ENCODE assay signal across 8 mouse cellular contexts in the genomic region with DNA sequence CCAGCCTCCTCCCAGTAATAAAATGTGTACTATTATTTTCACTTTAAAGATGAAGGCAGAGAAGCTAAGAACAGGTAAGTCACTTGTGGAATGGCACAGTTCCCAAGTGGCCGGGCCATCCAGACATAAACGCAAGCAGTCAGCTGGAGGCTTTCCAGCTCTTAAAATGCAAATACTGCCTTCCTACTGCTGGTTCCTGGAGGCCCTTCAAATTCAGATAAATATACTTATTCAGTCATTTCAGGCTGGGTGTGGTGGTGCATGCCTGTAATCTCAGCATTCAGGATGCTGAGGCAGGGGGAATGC. TPM values are rescaled to one million over a fixed set of nuclear protein-coding genes. Genes with fewer than 3 reads are reported as not detected.
A peak's percentile ranks its signal among the peaks of the same experiment; 100 is the strongest.
DNase-seq lines count a peak whose midpoint lies in the region; ATAC-seq lines count a peak whose summit lies in the region.

No protein-coding gene starts in this region.

- ATAC-seq in embryonic facial prominence, embryonic 13.5 days (ENCODE audit: insufficient number of reproducible peaks, insufficient read depth, low FRiP score, low TSS enrichment, low read depth) = no peak
- ATAC-seq in kidney, embryonic 16.5 days (ENCODE audit: low FRiP score, low TSS enrichment) = no peak
- no peak for ATAC-seq in megakaryocyte progenitor cell, adult 5-6 weeks (replicated peaks; ENCODE audit: poor library complexity)

- peaks cover 19% of the 10 kb centered on the region for H3K4me1 ChIP-seq in embryonic facial prominence, embryonic 13.5 days
- peaks cover 25% of the 10 kb centered on the region for H3K4me1 ChIP-seq in kidney, embryonic 16.5 days (ENCODE audit: insufficient read depth, low read length)

- no peaks in the 10 kb centered on the region for H3K36me3 ChIP-seq in embryonic facial prominence, embryonic 13.5 days
- H3K36me3 ChIP-seq in kidney, embryonic 16.5 days (ENCODE audit: insufficient read depth, low read length) = no peaks in the 10 kb centered on the region

- peak overlapping the region; percentile 97 for H3K27ac ChIP-seq in embryonic facial prominence, embryonic 13.5 days
- H3K27ac ChIP-seq in kidney, embryonic 16.5 days (ENCODE audit: low read length) = peak overlapping the region; percentile 98

- WGBS in embryonic facial prominence, embryonic 13.5 days = 22% methylated on average over 2 of the region's 2 CpGs
- WGBS in kidney, embryonic 16.5 days = 35% methylated on average over 2 of the region's 2 CpGs

- peak overlapping the region; percentile 75 for H3K4me2 ChIP-seq in embryonic facial prominence, embryonic 13.5 days
- peak overlapping the region; percentile 69 for H3K4me2 ChIP-seq in kidney, embryonic 16.5 days (replicated peaks; ENCODE audit: low read depth, low read length)

- H3K9me3 ChIP-seq in embryonic facial prominence, embryonic 13.5 days = no peaks in the 10 kb centered on the region
- H3K9me3 ChIP-seq in kidney, embryonic 16.5 days (ENCODE audit: low read length) = no peaks in the 10 kb centered on the region

- no peak overlapping the region; the same call in 1 of the 2 replicates for H3K9ac ChIP-seq in embryonic facial prominence, embryonic 13.5 days
- H3K9ac ChIP-seq in kidney, embryonic 16.5 days (replicated peaks; ENCODE audit: low read length) = peak overlapping the region; percentile 81

- no peaks in the 10 kb centered on the region for H3K27me3 ChIP-seq in embryonic facial prominence, embryonic 13.5 days
- H3K27me3 ChIP-seq in kidney, embryonic 16.5 days (ENCODE audit: insufficient read depth, low read length) = no peaks in the 10 kb centered on the region

- peak overlapping the region; percentile 55; the same call in 1 of the 2 replicates for H3K4me3 ChIP-seq in embryonic facial prominence, embryonic 13.5 days
- peak overlapping the region; percentile 64 for H3K4me3 ChIP-seq in kidney, embryonic 16.5 days (ENCODE audit: low read length)

- DNase-seq in brain, adult 2 months (ENCODE audit: low read depth, low spot score) = peak; percentile 33
- peak; percentile 80 for DNase-seq in lung, postnatal 25 days (ENCODE audit: low spot score)
- DNase-seq in frontal cortex, postnatal 25 days (ENCODE audit: low spot score in 2 of 2) = no peak
- no peak for DNase-seq in spleen, postnatal 10 days (ENCODE audit: low spot score in 2 of 2)
- DNase-seq in retina, postnatal 1 day = no peak

RNA-seq across cellular contexts. Expression of gene Skor1, which starts 39.0 kb away (rescaled TPM):
- 0.58 TPM in 1 of 2 replicates, not detected in the other for polyA plus RNA-seq in embryonic facial prominence, embryonic 13.5 days (2015; fragmentation: Nextera tagmentation; extraction: Ambion mirVana)
- polyA plus RNA-seq in kidney, embryonic 16.5 days (2015; fragmentation: Nextera tagmentation; extraction: Ambion mirVana) = not detected in 2 replicates
- total RNA-seq in megakaryocyte progenitor cell, adult 5-6 weeks (2015) = 0.07 TPM in 1 of 2 replicates, not detected in the other
- not detected in 2 replicates for total RNA-seq in megakaryocyte progenitor cell, adult 5-6 weeks (2017)

Comparison
In these comparisons a context has a peak if more than half of its experiments do, and no peak if none do; other contexts are left out.
1. DNase-seq: peak in brain, adult 2 months (single experiment) and lung, postnatal 25 days (single experiment); none in frontal cortex, postnatal 25 days (0 of 2), spleen, postnatal 10 days (0 of 2) and retina, postnatal 1 day (single experiment).